Comparison of ENCODE assay signal across 8 mouse cellular contexts in genomic region chr12:85455065-85456058, GRCm38 (mm10). TPM values are rescaled to one million over a fixed set of nuclear protein-coding genes. Genes with fewer than 3 reads are reported as not detected.
DNase-seq lines count a peak whose midpoint lies in the region; ATAC-seq lines count a peak whose summit lies in the region.

No protein-coding gene starts in this region.

- H3K36me3 ChIP-seq in heart, embryonic 14.5 days (ENCODE audit: control insufficient read depth, insufficient read depth, low read length): no peaks in the 10 kb centered on the region
- H3K36me3 ChIP-seq in liver, embryonic 13.5 days: no peaks in the 10 kb centered on the region
- H3K36me3 ChIP-seq in stomach, embryonic 16.5 days (ENCODE audit: control insufficient read depth, insufficient read depth, low read length): no peaks in the 10 kb centered on the region

- peak overlapping the region; percentile 81 for H3K9ac ChIP-seq in heart, embryonic 14.5 days (ENCODE audit: low read length)
- peak overlapping the region; percentile 66 for H3K9ac ChIP-seq in liver, embryonic 13.5 days
- peak overlapping the region; percentile 76 for H3K9ac ChIP-seq in stomach, embryonic 16.5 days (ENCODE audit: low read length)

- no peaks in the 10 kb centered on the region for H3K27me3 ChIP-seq in heart, embryonic 14.5 days (ENCODE audit: control insufficient read depth, insufficient read depth, low read length)
- H3K27me3 ChIP-seq in liver, embryonic 13.5 days: peaks cover 16% of the 10 kb centered on the region; the same call in 1 of the 2 replicates
- H3K27me3 ChIP-seq in stomach, embryonic 16.5 days (ENCODE audit: control insufficient read depth, insufficient read depth, low read length): no peaks in the 10 kb centered on the region

- H3K27ac ChIP-seq in heart, embryonic 14.5 days (replicated peaks in 1 of 2; ENCODE audit: control insufficient read depth in 1 of 2, insufficient read depth in 1 of 2, low read depth in 2 of 2, low read length in 2 of 2): peak overlapping the region; percentile 96 to 98
- peak overlapping the region; percentile 68 for H3K27ac ChIP-seq in liver, embryonic 13.5 days
- H3K27ac ChIP-seq in stomach, embryonic 16.5 days (ENCODE audit: low read length): peak overlapping the region; percentile 98

- H3K9me3 ChIP-seq in heart, embryonic 14.5 days (ENCODE audit: control insufficient read depth, low read length): no peaks in the 10 kb centered on the region
- no peaks in the 10 kb centered on the region for H3K9me3 ChIP-seq in liver, embryonic 13.5 days (replicated peaks)
- no peaks in the 10 kb centered on the region for H3K9me3 ChIP-seq in stomach, embryonic 16.5 days (replicated peaks; ENCODE audit: control insufficient read depth, low read length)

- ATAC-seq in erythroid progenitor cell, adult 5-6 weeks (replicated peaks; ENCODE audit: low FRiP score, poor library complexity, severe bottlenecking): peak; percentile 95
- peak; percentile 96 for ATAC-seq in heart, embryonic 14.5 days (ENCODE audit: insufficient number of reproducible peaks, insufficient read depth, low FRiP score, low read depth)
- peak; percentile 96 for ATAC-seq in liver, embryonic 13.5 days (ENCODE audit: low read depth)
- peak; percentile 96 for ATAC-seq in stomach, embryonic 16.5 days (ENCODE audit: insufficient read depth, low FRiP score)

- peaks cover 32 to 48% of the 10 kb centered on the region in 2 experiments for H3K4me1 ChIP-seq in heart, embryonic 14.5 days (ENCODE audit: control insufficient read depth in 2 of 2, insufficient read depth in 2 of 2, low read length in 2 of 2)
- peaks cover 31% of the 10 kb centered on the region for H3K4me1 ChIP-seq in liver, embryonic 13.5 days (replicated peaks)
- H3K4me1 ChIP-seq in stomach, embryonic 16.5 days (ENCODE audit: control insufficient read depth, insufficient read depth, low read length): peaks cover 52% of the 10 kb centered on the region

- peak overlapping the region; percentile 48 to 68 for H3K4me3 ChIP-seq in heart, embryonic 14.5 days (ENCODE audit: control insufficient read depth in 1 of 2, insufficient read depth in 1 of 2, low read depth in 1 of 2, low read length in 2 of 2)
- H3K4me3 ChIP-seq in liver, embryonic 13.5 days (replicated peaks): peak overlapping the region; percentile 61
- H3K4me3 ChIP-seq in stomach, embryonic 16.5 days (replicated peaks; ENCODE audit: low read length): peak overlapping the region; percentile 52

- peak; percentile 100 for DNase-seq in CD4-positive helper T cell, adult 2 months (ENCODE audit: low read depth, low spot score)
- DNase-seq in brain, embryonic 18.5 days (ENCODE audit: low read depth, low spot score): peak; percentile 97
- peak; percentile 99 for DNase-seq in kidney, postnatal 14 days
- DNase-seq in liver, embryonic 13.5 days: peak; percentile 94
- peak; percentile 97 for DNase-seq in neural tube, embryonic 10.5 days (ENCODE audit: extremely low spot score, low spot score)

- under 1% methylated on average over 44 of the region's 44 CpGs for WGBS in heart, embryonic 14.5 days
- WGBS in liver, embryonic 13.5 days (ENCODE audit: insufficient replicate concordance): 3% methylated on average over 44 of the region's 44 CpGs
- 1% methylated on average over 44 of the region's 44 CpGs for WGBS in stomach, embryonic 16.5 days

- H3K4me2 ChIP-seq in heart, embryonic 14.5 days (ENCODE audit: low read length): peak overlapping the region; percentile 78
- peak overlapping the region; percentile 87 for H3K4me2 ChIP-seq in liver, embryonic 13.5 days
- peak overlapping the region; percentile 88 for H3K4me2 ChIP-seq in stomach, embryonic 16.5 days (ENCODE audit: low read depth, low read length)

RNA-seq across cellular contexts. Expression of gene Fos, which starts 18.3 kb away (rescaled TPM):
- total RNA-seq in erythroid progenitor cell, adult 5-6 weeks (2015; ENCODE audit: low replicate concordance): 25.2 and 32.7 TPM in 2 replicates
- total RNA-seq in erythroid progenitor cell, adult 5-6 weeks (2017; ENCODE audit: low replicate concordance): 14.2 and 21.3 TPM in 2 replicates
- 3.8 and 4.0 TPM in 2 replicates for polyA plus RNA-seq in heart, embryonic 14.5 days (2014; fragmentation: Nextera tagmentation; extraction: Ambion mirVana)
- 1.5 and 1.7 TPM in 2 replicates for polyA plus RNA-seq in liver, embryonic 13.5 days (2015; fragmentation: Nextera tagmentation; extraction: Ambion mirVana)
- 16.1 and 21.1 TPM in 2 replicates for polyA plus RNA-seq in stomach, embryonic 16.5 days (2015; fragmentation: Nextera tagmentation; extraction: Ambion mirVana)

Comparison
In these comparisons a context has a peak if more than half of its experiments do, and no peak if none do; other contexts are left out.
1. Peak in every context shown above with its lines: DNase-seq, ATAC-seq, H3K4me3 ChIP-seq and H3K27ac ChIP-seq.